Mouse (Mus musculus) ES-Bruce4 (cell line): ENCODE measurements around the gene Psmd9.

Source experiments
- CTCF ChIP-seq: IDR thresholded peaks from one replicate; pipeline ENCODE4 v1.8.1; 2011; ENCODE audit warnings: low read depth, low read length
- EP300 ChIP-seq: IDR thresholded peaks from 2 replicates; pipeline ENCODE4 v1.6.1; 2011; ENCODE audit warnings: low read depth, low read length; ENCODE audit not compliant: insufficient read depth
- POLR2A ChIP-seq: IDR thresholded peaks from one replicate; pipeline ENCODE4 v1.8.1; 2011; ENCODE audit warnings: low read length; ENCODE audit not compliant: insufficient read depth

- TF ChIP-seq CTCF = no peak
- TF ChIP-seq POLR2A = no peak
- TF ChIP-seq EP300 = no peak
Observed at GRCm38 (mm10) chr5:123142161-123143157, 26.8 kb upstream of the Psmd9 start, which contains the start of gene Setd1b.
